Mouse (Mus musculus) small intestine, adult 2 months (tissue): ENCODE data around the gene Fryl.

Source experiments
- CTCF ChIP-seq: fragments of 200-500 bp; IDR thresholded peaks from 2 replicates; pipeline ENCODE4 v1.5.1; 2012; ENCODE audit warnings: low read depth, mild to moderate bottlenecking, control low read depth, inconsistent platforms, low read length, moderate library complexity, mixed read lengths; ENCODE audit not compliant: insufficient replicate concordance, insufficient read length; ENCODE audit errors: extremely low read depth
- POLR2A ChIP-seq: fragments of 200-500 bp; IDR thresholded peaks from 2 replicates; pipeline ENCODE4 v1.6.1; 2012; ENCODE audit warnings: low read depth, mild to moderate bottlenecking, control low read depth, inconsistent platforms, low read length, moderate library complexity

DNA sequence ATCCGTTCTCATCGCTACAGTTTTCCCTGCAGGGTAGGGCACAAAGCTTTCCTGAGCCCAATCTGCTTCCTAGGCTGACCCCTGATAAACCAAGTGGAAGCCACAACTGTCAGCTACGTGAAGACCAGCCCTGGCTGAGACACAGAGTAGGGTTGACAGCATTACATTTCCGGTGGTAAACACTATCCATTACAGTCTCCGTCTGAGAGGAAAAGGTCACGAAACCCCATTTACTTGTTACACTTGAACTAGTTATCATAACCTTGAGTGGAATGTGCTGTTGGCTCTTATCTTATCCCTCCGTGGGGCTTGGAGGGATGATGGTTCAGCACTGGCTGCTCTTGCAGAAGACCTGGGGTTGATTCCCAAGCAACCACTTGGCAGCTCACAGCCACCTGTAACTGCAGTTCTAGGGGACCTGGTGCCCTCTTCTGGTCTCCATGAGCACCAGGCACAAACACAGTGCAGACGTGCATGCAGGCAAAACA, 62.3 kb downstream of the Fryl start:
- TF ChIP-seq CTCF (peak; percentile 49; the same call in 1 of the 2 replicates), POLR2A (no peak)
